Mouse (Mus musculus) stomach, postnatal 0 days (tissue): ENCODE measurements around the gene Zhx3.

ENCODE experiments used
- CTCF ChIP-seq: IDR thresholded peaks from 2 replicates; pipeline ENCODE4 v1.5.1; 2016; ENCODE audit warnings: antibody characterized with exemption, low read depth, mild to moderate bottlenecking, moderate library complexity
- EP300 ChIP-seq: optimal IDR thresholded peaks from 2 replicates; pipeline ENCODE3; 2016; ENCODE audit warnings: antibody characterized with exemption

DNA sequence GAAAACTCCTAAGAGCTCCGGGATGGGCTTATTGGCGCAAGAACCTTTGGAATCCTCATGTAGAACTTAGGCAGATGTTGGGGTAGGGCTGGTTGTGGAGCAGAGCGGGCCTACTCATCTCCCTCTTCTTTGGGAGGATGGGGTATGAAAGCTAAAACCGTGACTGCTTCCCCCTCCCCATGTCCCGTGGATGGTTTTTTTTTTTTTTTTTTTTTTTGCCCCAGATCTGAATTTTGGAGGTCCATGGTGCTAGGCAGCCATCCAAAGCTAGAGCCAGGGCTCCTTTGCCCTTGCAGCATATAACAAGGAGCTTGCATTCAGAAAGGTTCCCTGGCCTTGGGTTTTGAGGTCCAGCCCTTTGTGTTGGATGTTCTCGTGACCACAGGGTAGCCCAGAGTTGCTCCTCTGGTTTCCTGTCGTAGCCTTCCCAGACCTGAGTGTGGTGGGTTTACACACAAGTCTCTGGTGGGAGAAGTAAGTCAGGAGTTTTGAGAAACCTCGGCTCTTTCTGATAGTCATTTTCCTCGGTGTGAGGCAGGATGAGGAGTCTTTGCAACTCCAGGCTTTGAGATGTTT is 140.3 kb downstream of the Zhx3 start:
- no peak for TF ChIP-seq EP300
- TF ChIP-seq CTCF: no peak
